24 mouse cellular contexts compared by ENCODE assay signal in genomic region chr3:133202171-133202570, GRCm38 (mm10). TPM values are rescaled to one million over a fixed set of nuclear protein-coding genes. Genes with fewer than 3 reads are reported as not detected.
DNase-seq lines count a peak whose midpoint lies in the region; ATAC-seq lines count a peak whose summit lies in the region.
"Had no signal": no experiment of that assay in that cellular context is flagged by ENCODE, and none has a peak within 500 bp of the region (broad histone marks: within the 10 kb centered on the region; RNA-seq: fewer than 3 reads in every experiment).

No protein-coding gene starts in this region.

- WGBS in midbrain, embryonic 16.5 days: 94% methylated on average over 13 of the region's 13 CpGs
- WGBS in midbrain, embryonic 10.5 days: 93% methylated on average over 13 of the region's 13 CpGs

- H3K4me2 ChIP-seq in midbrain, embryonic 16.5 days (ENCODE audit: low read length): no peak overlapping the region
- H3K4me2 ChIP-seq: embryonic facial prominence, embryonic 12.5 days; forebrain, embryonic 13.5 days; forebrain, embryonic 15.5 days had no signal

- H3K9ac ChIP-seq in midbrain, embryonic 16.5 days (ENCODE audit: low read depth, low read length): no peak overlapping the region
- H3K9ac ChIP-seq: embryonic facial prominence, embryonic 12.5 days; forebrain, embryonic 13.5 days; forebrain, embryonic 15.5 days; forebrain, postnatal 0 days had no signal

- H3K9me3 ChIP-seq in midbrain, embryonic 16.5 days (replicated peaks; ENCODE audit: control insufficient read depth, low read length, poor library complexity, severe bottlenecking): no peaks in the 10 kb centered on the region
- no peaks in the 10 kb centered on the region for H3K9me3 ChIP-seq in midbrain, embryonic 10.5 days (replicated peaks)
- H3K9me3 ChIP-seq: embryonic facial prominence, embryonic 10.5 days; embryonic facial prominence, embryonic 12.5 days; forebrain, embryonic 13.5 days; forebrain, embryonic 15.5 days; G1E had no signal

- H3K27ac ChIP-seq in midbrain, embryonic 16.5 days (ENCODE audit: low read length): no peak overlapping the region
- H3K27ac ChIP-seq in midbrain, embryonic 10.5 days (replicated peaks): no peak overlapping the region
- H3K27ac ChIP-seq: embryonic facial prominence, embryonic 10.5 days; embryonic facial prominence, embryonic 12.5 days; forebrain, embryonic 13.5 days; forebrain, embryonic 15.5 days had no signal

- no peak overlapping the region for H3K4me3 ChIP-seq in midbrain, embryonic 16.5 days (ENCODE audit: low read depth, low read length)
- no peak overlapping the region for H3K4me3 ChIP-seq in midbrain, embryonic 10.5 days
- H3K4me3 ChIP-seq: embryonic facial prominence, embryonic 10.5 days; embryonic facial prominence, embryonic 12.5 days; forebrain, embryonic 13.5 days; forebrain, embryonic 15.5 days had no signal

- peak; percentile 52 for DNase-seq in ES-CJ7 (ENCODE audit: low read depth, low spot score)
- DNase-seq in R1 (ENCODE audit: low read depth, low spot score): peak; percentile 80
- DNase-seq in midbrain, embryonic 10.5 days (ENCODE audit: low spot score): no peak
- DNase-seq in right cerebral cortex, postnatal 25 days: no peak
- DNase-seq: adrenal gland, adult 8-10 months; adrenal gland, postnatal 14 days; adrenal gland, postnatal 36 days; cerebellum, adult 11-12 months; cerebellum, adult 2 months; cerebellum, adult 9-10 months; cerebellum, postnatal 10 days; cerebellum, postnatal 25 days; forebrain, postnatal 0 days had no signal

- H3K4me1 ChIP-seq in midbrain, embryonic 16.5 days (ENCODE audit: control insufficient read depth, insufficient read depth, low read length): no peaks in the 10 kb centered on the region
- H3K4me1 ChIP-seq in midbrain, embryonic 10.5 days: no peaks in the 10 kb centered on the region
- H3K4me1 ChIP-seq: embryonic facial prominence, embryonic 10.5 days; embryonic facial prominence, embryonic 12.5 days; forebrain, embryonic 13.5 days; forebrain, embryonic 15.5 days had no signal

- no peaks in the 10 kb centered on the region for H3K36me3 ChIP-seq in midbrain, embryonic 16.5 days (ENCODE audit: control insufficient read depth, insufficient read depth, low read length)
- H3K36me3 ChIP-seq in midbrain, embryonic 10.5 days: no peaks in the 10 kb centered on the region
- H3K36me3 ChIP-seq: embryonic facial prominence, embryonic 10.5 days; embryonic facial prominence, embryonic 12.5 days; forebrain, embryonic 15.5 days; G1E had no signal

- no peaks in the 10 kb centered on the region for H3K27me3 ChIP-seq in midbrain, embryonic 16.5 days (ENCODE audit: control insufficient read depth, insufficient read depth, low read depth, low read length)
- H3K27me3 ChIP-seq in midbrain, embryonic 10.5 days (ENCODE audit: low read depth, poor library complexity, severe bottlenecking): no peaks in the 10 kb centered on the region
- H3K27me3 ChIP-seq: embryonic facial prominence, embryonic 12.5 days; forebrain, embryonic 13.5 days; forebrain, embryonic 15.5 days; Patski had no signal

- ATAC-seq in midbrain, embryonic 16.5 days: no peak
- ATAC-seq: activated CD4-positive, CD25-positive, alpha-beta regulatory T cell, adult 4 months; forebrain, embryonic 13.5 days; forebrain, embryonic 15.5 days; forebrain, postnatal 0 days; Patski had no signal

RNA-seq across cellular contexts. Expression of gene Arhgef38, which starts 32.6 kb away (rescaled TPM):
- polyA plus RNA-seq in midbrain, embryonic 16.5 days (2015; fragmentation: Nextera tagmentation; extraction: Ambion mirVana): 0.08 and 0.10 TPM in 2 replicates
- polyA plus RNA-seq in midbrain, embryonic 10.5 days (2016; fragmentation: Nextera tagmentation; extraction: Ambion mirVana): 0.05 TPM in 1 of 2 replicates, not detected in the other
- polyA plus RNA-seq: activated CD4-positive, CD25-positive, alpha-beta regulatory T cell, adult 4 months; C2C12; cortical plate, adult 2 months; forebrain, embryonic 11.5 days; forebrain, embryonic 13.5 days; forebrain, embryonic 15.5 days; G1E had no signal

Comparison
In these comparisons a context has a peak if more than half of its experiments do, and no peak if none do; other contexts are left out.
1. DNase-seq: peak in ES-CJ7 (single experiment) and R1 (single experiment); none in midbrain, embryonic 10.5 days (single experiment) and right cerebral cortex, postnatal 25 days (single experiment).